Mouse (Mus musculus): ENCODE measurements around the gene Ralgps1. TPM values are rescaled to one million over a fixed set of nuclear protein-coding genes. Genes with fewer than 3 reads are reported as not detected.

Gene Ralgps1
- polyA plus RNA-seq, 1 experiment, result 1.1 TPM

GRCm38 (mm10) chr2:33265793-33266192 lies 105.5 kb downstream of the Ralgps1 start:
- H3K4me1 ChIP-seq (ENCODE audit: control insufficient read depth, insufficient read depth, insufficient read length, low read length), result 0 out of 2 replicates have a peak, but pooled peaks cover 2% of the 10 kb centered on the region
- no peak overlapping the region for H3K27ac ChIP-seq (replicated peaks; ENCODE audit: low read depth, low read length)
- no peak overlapping the region for H3K4me3 ChIP-seq (ENCODE audit: insufficient read depth, low read depth, low read length)

- H3K4me3 ChIP-seq (ENCODE audit: insufficient read depth, low read depth, low read length), result no peak overlapping the region
- 0 out of 2 replicates have a peak, but pooled peaks cover 2% of the 10 kb centered on the region for H3K4me1 ChIP-seq (ENCODE audit: control insufficient read depth, insufficient read depth, insufficient read length, low read length)
- no peak overlapping the region for H3K27ac ChIP-seq (replicated peaks; ENCODE audit: low read depth, low read length)
Measured at GRCm38 (mm10) chr2:33261475-33261874, 109.8 kb downstream of the Ralgps1 start.

GRCm38 (mm10) chr2:33260772-33261171 lies 110.5 kb downstream of the Ralgps1 start:
- Histone ChIP-seq H3K4me3 (ENCODE audit: insufficient read depth, low read depth, low read length) (no peak overlapping the region), H3K27ac (replicated peaks; ENCODE audit: low read depth, low read length) (no peak overlapping the region), H3K4me1 (ENCODE audit: control insufficient read depth, insufficient read depth, insufficient read length, low read length) (0 out of 2 replicates have a peak, but pooled peaks cover 2% of the 10 kb centered on the region)

- H3K27ac ChIP-seq (replicated peaks; ENCODE audit: low read depth, low read length), result no peak overlapping the region
- H3K4me1 ChIP-seq (ENCODE audit: control insufficient read depth, insufficient read depth, insufficient read length, low read length), result peaks cover 6% of the 10 kb centered on the region; the same call in 1 of the 2 replicates
- no peak overlapping the region for H3K4me3 ChIP-seq (ENCODE audit: insufficient read depth, low read depth, low read length)
Measured at GRCm38 (mm10) chr2:33256769-33257537, 114.3 kb downstream of the Ralgps1 start.

GRCm38 (mm10) chr2:33254318-33254985 lies 116.8 kb downstream of the Ralgps1 start:
- Histone ChIP-seq H3K4me1 (ENCODE audit: control insufficient read depth, insufficient read depth, insufficient read length, low read length) (peaks cover 13% of the 10 kb centered on the region), H3K4me3 (ENCODE audit: insufficient read depth, low read depth, low read length) (no peak overlapping the region), H3K27ac (replicated peaks; ENCODE audit: low read depth, low read length) (no peak overlapping the region)

GRCm38 (mm10) chr2:33253572-33254190 lies 117.6 kb downstream of the Ralgps1 start:
- Histone ChIP-seq H3K27ac (replicated peaks; ENCODE audit: low read depth, low read length) (no peak overlapping the region), H3K4me1 (ENCODE audit: control insufficient read depth, insufficient read depth, insufficient read length, low read length) (peaks cover 13% of the 10 kb centered on the region), H3K4me3 (ENCODE audit: insufficient read depth, low read depth, low read length) (no peak overlapping the region)

- peaks cover 13% of the 10 kb centered on the region for H3K4me1 ChIP-seq (ENCODE audit: control insufficient read depth, insufficient read depth, insufficient read length, low read length)
- no peak overlapping the region for H3K27ac ChIP-seq (replicated peaks; ENCODE audit: low read depth, low read length)
- H3K4me3 ChIP-seq (ENCODE audit: insufficient read depth, low read depth, low read length), result no peak overlapping the region
Measured at GRCm38 (mm10) chr2:33252751-33253150, 118.5 kb downstream of the Ralgps1 start.

- peaks cover 7% of the 10 kb centered on the region for H3K4me1 ChIP-seq (ENCODE audit: control insufficient read depth, insufficient read depth, insufficient read length, low read length)
- no peak overlapping the region for H3K4me3 ChIP-seq (ENCODE audit: insufficient read depth, low read depth, low read length)
- H3K27ac ChIP-seq (replicated peaks; ENCODE audit: low read depth, low read length), result no peak overlapping the region
Measured at GRCm38 (mm10) chr2:33249922-33250633, 121.2 kb downstream of the Ralgps1 start.

GRCm38 (mm10) chr2:33248549-33248948 lies 122.7 kb downstream of the Ralgps1 start:
- Histone ChIP-seq H3K4me3 (ENCODE audit: insufficient read depth, low read depth, low read length) (no peak overlapping the region), H3K27ac (replicated peaks; ENCODE audit: low read depth, low read length) (no peak overlapping the region), H3K4me1 (ENCODE audit: control insufficient read depth, insufficient read depth, insufficient read length, low read length) (peaks cover 7% of the 10 kb centered on the region)

GRCm38 (mm10) chr2:33246841-33247240 lies 124.4 kb downstream of the Ralgps1 start:
- H3K4me1 ChIP-seq (ENCODE audit: control insufficient read depth, insufficient read depth, insufficient read length, low read length), result peaks cover 7% of the 10 kb centered on the region
- H3K27ac ChIP-seq (replicated peaks; ENCODE audit: low read depth, low read length), result no peak overlapping the region
- no peak overlapping the region for H3K4me3 ChIP-seq (ENCODE audit: insufficient read depth, low read depth, low read length)

GRCm38 (mm10) chr2:33245350-33245749 lies 125.9 kb downstream of the Ralgps1 start:
- no peak overlapping the region for H3K4me3 ChIP-seq (ENCODE audit: insufficient read depth, low read depth, low read length)
- H3K27ac ChIP-seq (replicated peaks; ENCODE audit: low read depth, low read length), result no peak overlapping the region
- H3K4me1 ChIP-seq (ENCODE audit: control insufficient read depth, insufficient read depth, insufficient read length, low read length), result no peaks in the 10 kb centered on the region

GRCm38 (mm10) chr2:33244880-33245279 lies 126.4 kb downstream of the Ralgps1 start:
- no peak overlapping the region for H3K27ac ChIP-seq (replicated peaks; ENCODE audit: low read depth, low read length)
- H3K4me1 ChIP-seq (ENCODE audit: control insufficient read depth, insufficient read depth, insufficient read length, low read length), result no peaks in the 10 kb centered on the region
- H3K4me3 ChIP-seq (ENCODE audit: insufficient read depth, low read depth, low read length), result no peak overlapping the region

- Histone ChIP-seq H3K4me1 (ENCODE audit: control insufficient read depth, insufficient read depth, insufficient read length, low read length) (0 out of 2 replicates have a peak, but pooled peaks cover 3% of the 10 kb centered on the region), H3K27ac (replicated peaks; ENCODE audit: low read depth, low read length) (no peak overlapping the region), H3K4me3 (ENCODE audit: insufficient read depth, low read depth, low read length) (no peak overlapping the region)
Measured at GRCm38 (mm10) chr2:33237581-33237980, 133.7 kb downstream of the Ralgps1 start.

GRCm38 (mm10) chr2:33234848-33235247 lies 136.4 kb downstream of the Ralgps1 start:
- Histone ChIP-seq H3K4me1 (ENCODE audit: control insufficient read depth, insufficient read depth, insufficient read length, low read length) (peaks cover 5% of the 10 kb centered on the region; the same call in 1 of the 2 replicates), H3K4me3 (ENCODE audit: insufficient read depth, low read depth, low read length) (no peak overlapping the region), H3K27ac (replicated peaks; ENCODE audit: low read depth, low read length) (no peak overlapping the region)

- Histone ChIP-seq H3K4me1 (ENCODE audit: control insufficient read depth, insufficient read depth, insufficient read length, low read length) (peaks cover 5% of the 10 kb centered on the region; the same call in 1 of the 2 replicates), H3K27ac (replicated peaks; ENCODE audit: low read depth, low read length) (no peak overlapping the region), H3K4me3 (ENCODE audit: insufficient read depth, low read depth, low read length) (no peak overlapping the region)
Measured at GRCm38 (mm10) chr2:33233856-33234255, 137.4 kb downstream of the Ralgps1 start.

All from brown adipose tissue, adult 24 weeks (tissue).